Mouse (Mus musculus): ENCODE data around the gene Ppp3r2. TPM values are rescaled to one million over a fixed set of nuclear protein-coding genes. Genes with fewer than 3 reads are reported as not detected.
A peak's percentile ranks its signal among the peaks of the same experiment; 100 is the strongest.

Gene Ppp3r2
- polyA plus RNA-seq (2015; fragmentation: Nextera tagmentation; extraction: Ambion mirVana): 0.05 TPM in 2 replicates

DNA sequence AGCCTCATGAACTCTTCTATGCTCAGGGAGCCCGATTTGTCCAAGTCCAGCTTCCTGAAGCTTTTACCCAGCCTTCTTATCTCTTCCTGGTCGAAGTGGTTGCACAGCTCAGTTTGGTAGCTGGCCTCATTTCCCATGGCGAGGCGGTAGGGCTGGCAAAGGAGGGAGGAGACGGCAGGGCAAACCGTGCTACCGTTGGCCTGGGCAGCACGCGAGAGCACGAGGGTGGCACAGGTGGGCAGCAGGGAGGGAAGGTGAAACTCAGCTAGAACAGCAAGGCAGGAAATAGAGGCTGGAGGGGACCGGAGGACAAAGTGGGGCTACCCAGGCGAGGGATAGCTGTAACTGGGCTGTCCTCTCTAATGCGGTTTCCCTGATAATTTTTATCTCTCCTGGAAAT, at the start of gene Ppp3r2:
TSS of gene Ppp3r2 (minus strand) at position 213 of the 400 bp plus-strand sequence.
- 91% methylated on average over 13 of the region's 13 CpGs for WGBS
- H3K4me1 ChIP-seq (ENCODE audit: insufficient read depth, low read length): no peaks in the 10 kb centered on the region
- H3K9ac ChIP-seq (replicated peaks; ENCODE audit: low read length): no peak within 1 kb of the TSS
- no peak within 1 kb of the TSS for H3K27ac ChIP-seq (ENCODE audit: low read length)
- H3K4me3 ChIP-seq (ENCODE audit: low read length): no peak within 1 kb of the TSS
- H3K4me2 ChIP-seq (replicated peaks; ENCODE audit: low read depth, low read length): no peak within 1 kb of the TSS
- ATAC-seq (ENCODE audit: low FRiP score, low TSS enrichment): no peak
- H3K9me3 ChIP-seq (ENCODE audit: low read length): no peaks in the 10 kb centered on the region
- no peaks in the 10 kb centered on the region for H3K36me3 ChIP-seq (ENCODE audit: insufficient read depth, low read length)
- H3K27me3 ChIP-seq (ENCODE audit: insufficient read depth, low read length): no peaks in the 10 kb centered on the region

DNA sequence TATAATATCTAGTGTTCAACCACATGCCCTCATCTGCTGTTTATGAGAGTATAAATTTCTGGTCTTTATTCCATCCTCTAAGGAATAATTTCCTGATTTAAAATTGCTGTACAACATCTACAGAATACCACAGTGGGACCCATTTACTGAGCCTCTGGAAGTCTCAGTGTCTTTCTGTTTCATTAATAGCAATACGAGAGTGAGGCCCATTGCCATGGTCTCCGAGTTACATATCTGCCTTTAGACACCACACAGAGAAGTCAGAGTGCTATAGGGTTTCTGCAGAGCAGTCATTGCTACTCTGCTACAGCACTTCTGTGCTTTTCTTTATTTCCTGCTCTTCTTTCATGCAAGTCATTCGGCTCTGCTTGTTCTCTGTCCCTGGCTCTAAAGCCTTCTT, 47.5 kb upstream of the Ppp3r2 start:
- H3K27me3 ChIP-seq (ENCODE audit: insufficient read depth, low read length): no peaks in the 10 kb centered on the region
- H3K4me3 ChIP-seq (ENCODE audit: low read length): no peak overlapping the region
- H3K27ac ChIP-seq (ENCODE audit: low read length): no peak overlapping the region
- ATAC-seq (ENCODE audit: low FRiP score, low TSS enrichment): no peak
- H3K9ac ChIP-seq (replicated peaks; ENCODE audit: low read length): no peak overlapping the region
- WGBS: 85% methylated on average over 3 of the region's 3 CpGs
- no peak overlapping the region for H3K4me2 ChIP-seq (replicated peaks; ENCODE audit: low read depth, low read length)
- H3K36me3 ChIP-seq (ENCODE audit: insufficient read depth, low read length): no peaks in the 10 kb centered on the region
- H3K9me3 ChIP-seq (ENCODE audit: low read length): no peaks in the 10 kb centered on the region
- no peaks in the 10 kb centered on the region for H3K4me1 ChIP-seq (ENCODE audit: insufficient read depth, low read length)

DNA sequence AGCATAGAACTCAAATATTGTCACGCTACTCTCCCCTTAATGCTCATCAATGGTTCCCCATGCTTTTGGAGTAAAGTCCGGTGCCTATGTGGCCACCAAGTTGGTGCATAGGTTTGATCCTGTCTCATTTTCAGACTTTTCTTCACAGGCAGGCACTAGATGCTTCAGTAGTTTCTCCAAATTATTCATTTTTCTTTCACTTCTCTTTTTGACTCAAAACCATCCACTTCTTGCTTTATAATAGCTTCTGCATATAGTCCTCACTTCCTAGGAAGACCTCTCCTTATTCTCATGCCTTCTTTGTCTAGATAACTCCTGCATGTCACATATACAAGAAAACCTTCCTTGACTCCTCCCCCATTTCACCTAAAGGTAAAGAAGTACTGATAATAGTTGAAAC, 42.1 kb upstream of the Ppp3r2 start:
- ATAC-seq (ENCODE audit: low FRiP score, low TSS enrichment): no peak
- no peaks in the 10 kb centered on the region for H3K27me3 ChIP-seq (ENCODE audit: insufficient read depth, low read length)
- no peaks in the 10 kb centered on the region for H3K36me3 ChIP-seq (ENCODE audit: insufficient read depth, low read length)
- no peak overlapping the region for H3K27ac ChIP-seq (ENCODE audit: low read length)
- H3K9me3 ChIP-seq (ENCODE audit: low read length): no peaks in the 10 kb centered on the region
- 96% methylated on average over 2 of the region's 2 CpGs for WGBS
- H3K4me3 ChIP-seq (ENCODE audit: low read length): no peak overlapping the region
- H3K4me1 ChIP-seq (ENCODE audit: insufficient read depth, low read length): no peaks in the 10 kb centered on the region
- H3K9ac ChIP-seq (replicated peaks; ENCODE audit: low read length): no peak overlapping the region
- no peak overlapping the region for H3K4me2 ChIP-seq (replicated peaks; ENCODE audit: low read depth, low read length)

DNA sequence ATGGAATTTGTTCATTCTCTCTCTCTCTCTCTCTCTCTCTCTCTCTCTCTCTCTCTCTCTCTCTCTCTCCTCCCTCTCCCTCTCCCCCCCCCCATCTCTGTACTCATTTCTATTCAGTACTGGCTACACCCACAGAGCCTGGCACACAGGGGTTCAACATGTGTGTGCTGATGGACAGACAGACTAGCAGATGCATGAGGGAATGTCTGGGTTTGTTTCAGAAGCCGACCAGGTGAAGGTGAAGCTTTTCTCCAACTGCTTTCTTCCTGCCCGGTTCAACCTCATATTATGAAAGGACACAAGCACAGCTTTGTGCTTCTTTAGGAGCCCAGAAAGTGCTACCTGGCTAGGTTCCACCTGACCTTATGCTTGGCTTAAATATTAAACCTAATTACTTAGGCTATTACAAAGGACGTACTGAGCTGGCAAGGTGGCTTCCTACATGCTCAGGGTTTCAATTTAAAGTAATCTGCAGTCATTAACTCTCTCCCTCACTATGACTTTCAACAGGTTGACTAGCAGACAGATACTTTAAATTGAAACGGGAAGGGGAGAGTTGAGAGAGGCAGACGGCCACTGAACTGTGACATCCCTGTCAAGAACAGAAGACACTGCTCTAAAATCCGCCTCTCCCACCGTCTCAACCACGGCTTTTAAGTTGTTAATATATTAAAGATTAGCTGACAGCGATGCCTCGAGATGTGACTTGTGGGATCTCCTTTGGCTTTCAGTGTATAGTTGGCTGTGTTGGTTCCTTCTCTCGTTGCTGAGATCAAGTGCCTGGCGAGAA, 9.8 kb upstream of the Ppp3r2 start:
- ATAC-seq (ENCODE audit: low FRiP score, low TSS enrichment): peak; percentile 89
- WGBS: 34% methylated on average over 12 of the region's 12 CpGs
- Histone ChIP-seq H3K4me2 (replicated peaks; ENCODE audit: low read depth, low read length) (peak overlapping the region; percentile 36), H3K36me3 (ENCODE audit: insufficient read depth, low read length) (no peaks in the 10 kb centered on the region), H3K9me3 (ENCODE audit: low read length) (no peaks in the 10 kb centered on the region), H3K4me1 (ENCODE audit: insufficient read depth, low read length) (peaks cover 6% of the 10 kb centered on the region), H3K9ac (replicated peaks; ENCODE audit: low read length) (no peak overlapping the region), H3K27me3 (ENCODE audit: insufficient read depth, low read length) (no peaks in the 10 kb centered on the region), H3K27ac (ENCODE audit: low read length) (no peak overlapping the region), H3K4me3 (ENCODE audit: low read length) (no peak overlapping the region)

DNA sequence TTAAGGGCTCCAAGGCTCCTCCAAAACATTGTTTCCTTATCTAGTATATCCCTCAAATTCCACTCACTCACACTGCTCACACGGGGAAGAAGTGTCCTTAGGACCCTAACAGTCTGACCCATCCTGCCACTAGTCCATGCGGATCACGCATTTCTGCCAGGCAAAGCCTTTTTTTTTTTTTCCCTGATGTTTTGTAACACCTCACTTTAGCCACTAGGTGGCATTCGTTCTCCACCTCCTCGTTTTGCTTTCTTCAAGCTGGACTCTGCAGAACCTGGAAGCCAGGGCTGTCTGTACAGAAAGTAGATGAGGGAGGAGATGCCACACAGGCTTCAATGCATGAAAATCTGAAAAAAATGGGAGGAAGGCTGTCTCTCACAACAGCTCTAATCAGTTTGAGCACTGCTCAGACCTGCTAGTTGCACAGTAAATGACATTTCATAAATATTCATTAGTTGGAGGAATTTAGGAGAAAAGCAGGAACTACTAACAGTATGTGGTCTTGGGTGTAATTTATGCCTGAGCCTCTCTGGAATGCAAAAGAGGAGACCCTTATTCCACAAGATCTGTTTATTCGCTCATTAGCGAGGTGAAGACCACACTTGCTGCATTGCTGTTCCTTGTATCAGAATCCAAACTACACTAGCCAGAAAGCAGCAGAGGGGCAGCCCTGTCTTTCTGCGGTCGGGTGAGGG, 6.9 kb upstream of the Ppp3r2 start:
- H3K4me3 ChIP-seq (ENCODE audit: low read length): no peak overlapping the region
- no peak overlapping the region for H3K9ac ChIP-seq (replicated peaks; ENCODE audit: low read length)
- no peaks in the 10 kb centered on the region for H3K36me3 ChIP-seq (ENCODE audit: insufficient read depth, low read length)
- no peaks in the 10 kb centered on the region for H3K27me3 ChIP-seq (ENCODE audit: insufficient read depth, low read length)
- H3K4me1 ChIP-seq (ENCODE audit: insufficient read depth, low read length): peaks cover 6% of the 10 kb centered on the region
- no peaks in the 10 kb centered on the region for H3K9me3 ChIP-seq (ENCODE audit: low read length)
- no peak overlapping the region for H3K4me2 ChIP-seq (replicated peaks; ENCODE audit: low read depth, low read length)
- peak; percentile 66 for ATAC-seq (ENCODE audit: low FRiP score, low TSS enrichment)
- WGBS: 22% methylated on average over 9 of the region's 9 CpGs
- H3K27ac ChIP-seq (ENCODE audit: low read length): no peak overlapping the region

DNA sequence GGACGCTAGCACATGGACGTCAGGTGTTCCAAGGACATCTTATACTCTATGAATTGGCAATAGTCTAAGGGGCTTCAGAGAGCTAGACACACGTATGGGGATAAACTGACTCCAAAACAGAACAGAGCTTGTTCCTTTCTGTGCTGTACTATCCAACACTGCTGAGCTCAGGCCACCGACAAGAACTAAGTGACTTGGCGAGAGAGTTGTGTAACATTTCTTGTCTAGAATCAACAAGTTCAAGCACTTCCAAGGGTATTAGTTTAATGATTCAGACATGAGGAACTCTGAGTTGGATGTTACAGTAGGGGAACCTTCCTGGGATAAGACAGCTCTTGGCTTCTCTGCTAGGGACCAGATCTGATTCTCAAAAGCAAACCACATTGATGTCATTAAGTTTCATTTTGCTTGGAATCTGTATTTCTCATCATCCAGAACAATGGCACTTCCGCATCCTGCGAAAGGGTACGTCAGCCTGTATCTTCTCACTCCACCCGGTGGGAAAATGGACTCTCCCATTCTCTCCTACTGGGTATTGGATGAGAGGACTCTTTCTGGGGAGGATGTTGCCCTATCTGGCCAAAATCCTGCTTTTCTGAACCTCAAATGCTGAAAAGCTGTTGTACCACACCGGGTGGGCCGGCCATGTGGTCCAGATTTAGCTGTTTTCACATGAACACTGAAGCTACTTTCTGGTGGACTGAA, 1.5 kb downstream of the Ppp3r2 start:
- H3K27ac ChIP-seq (ENCODE audit: low read length): no peak overlapping the region
- no peak overlapping the region for H3K4me3 ChIP-seq (ENCODE audit: low read length)
- ATAC-seq (ENCODE audit: low FRiP score, low TSS enrichment): no peak
- no peak overlapping the region for H3K9ac ChIP-seq (replicated peaks; ENCODE audit: low read length)
- H3K9me3 ChIP-seq (ENCODE audit: low read length): no peaks in the 10 kb centered on the region
- H3K27me3 ChIP-seq (ENCODE audit: insufficient read depth, low read length): no peaks in the 10 kb centered on the region
- H3K36me3 ChIP-seq (ENCODE audit: insufficient read depth, low read length): no peaks in the 10 kb centered on the region
- no peaks in the 10 kb centered on the region for H3K4me1 ChIP-seq (ENCODE audit: insufficient read depth, low read length)
- WGBS: 90% methylated on average over 11 of the region's 11 CpGs
- H3K4me2 ChIP-seq (replicated peaks; ENCODE audit: low read depth, low read length): no peak overlapping the region

DNA sequence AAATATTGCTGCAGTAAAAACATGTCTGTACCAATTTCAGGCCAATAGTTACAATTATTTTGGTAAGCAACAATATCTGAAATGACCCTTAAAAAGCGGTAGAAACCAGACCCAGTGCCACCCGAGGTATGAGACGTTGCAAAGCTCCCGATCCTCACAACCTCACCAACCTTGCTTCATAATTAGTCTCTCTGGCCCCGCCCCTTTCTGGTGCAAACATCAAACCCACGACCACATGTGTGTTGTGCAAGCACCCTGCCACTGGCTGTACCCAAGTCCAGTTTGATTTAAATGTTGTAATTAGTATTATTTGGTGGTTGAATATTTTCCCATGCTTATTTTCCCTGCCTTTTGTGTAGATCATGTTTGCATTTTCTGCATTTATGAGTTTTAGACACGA, 5.0 kb downstream of the Ppp3r2 start:
- no peak overlapping the region for H3K4me2 ChIP-seq (replicated peaks; ENCODE audit: low read depth, low read length)
- no peaks in the 10 kb centered on the region for H3K27me3 ChIP-seq (ENCODE audit: insufficient read depth, low read length)
- H3K4me1 ChIP-seq (ENCODE audit: insufficient read depth, low read length): no peaks in the 10 kb centered on the region
- no peak overlapping the region for H3K4me3 ChIP-seq (ENCODE audit: low read length)
- ATAC-seq (ENCODE audit: low FRiP score, low TSS enrichment): no peak
- WGBS: 74% methylated on average over 7 of the region's 7 CpGs
- no peak overlapping the region for H3K9ac ChIP-seq (replicated peaks; ENCODE audit: low read length)
- no peaks in the 10 kb centered on the region for H3K36me3 ChIP-seq (ENCODE audit: insufficient read depth, low read length)
- H3K27ac ChIP-seq (ENCODE audit: low read length): no peak overlapping the region
- H3K9me3 ChIP-seq (ENCODE audit: low read length): no peaks in the 10 kb centered on the region

DNA sequence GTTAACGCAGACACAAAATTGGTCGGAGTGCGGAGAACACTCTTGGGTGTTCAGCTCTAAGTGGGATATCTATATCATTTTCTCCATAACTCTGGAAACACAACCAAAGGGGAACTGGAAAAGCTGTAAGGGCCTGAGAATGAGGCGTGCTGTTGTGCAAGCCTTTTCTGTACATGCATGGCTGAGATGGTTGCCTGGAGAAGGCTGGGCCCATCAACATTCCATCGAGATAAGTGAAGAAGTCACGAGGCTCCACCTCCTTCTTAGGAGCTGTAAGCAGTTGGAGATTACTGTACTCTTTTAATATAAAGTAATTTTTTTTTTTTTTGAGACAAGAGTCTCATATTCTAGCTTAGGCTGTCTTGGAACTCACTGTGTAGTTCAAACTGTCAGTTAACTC, 5.8 kb downstream of the Ppp3r2 start:
- H3K4me1 ChIP-seq (ENCODE audit: insufficient read depth, low read length): no peaks in the 10 kb centered on the region
- no peaks in the 10 kb centered on the region for H3K27me3 ChIP-seq (ENCODE audit: insufficient read depth, low read length)
- no peaks in the 10 kb centered on the region for H3K36me3 ChIP-seq (ENCODE audit: insufficient read depth, low read length)
- no peak overlapping the region for H3K4me3 ChIP-seq (ENCODE audit: low read length)
- 85% methylated on average over 6 of the region's 6 CpGs for WGBS
- no peaks in the 10 kb centered on the region for H3K9me3 ChIP-seq (ENCODE audit: low read length)
- no peak overlapping the region for H3K4me2 ChIP-seq (replicated peaks; ENCODE audit: low read depth, low read length)
- H3K27ac ChIP-seq (ENCODE audit: low read length): no peak overlapping the region
- ATAC-seq (ENCODE audit: low FRiP score, low TSS enrichment): no peak
- H3K9ac ChIP-seq (replicated peaks; ENCODE audit: low read length): no peak overlapping the region

DNA sequence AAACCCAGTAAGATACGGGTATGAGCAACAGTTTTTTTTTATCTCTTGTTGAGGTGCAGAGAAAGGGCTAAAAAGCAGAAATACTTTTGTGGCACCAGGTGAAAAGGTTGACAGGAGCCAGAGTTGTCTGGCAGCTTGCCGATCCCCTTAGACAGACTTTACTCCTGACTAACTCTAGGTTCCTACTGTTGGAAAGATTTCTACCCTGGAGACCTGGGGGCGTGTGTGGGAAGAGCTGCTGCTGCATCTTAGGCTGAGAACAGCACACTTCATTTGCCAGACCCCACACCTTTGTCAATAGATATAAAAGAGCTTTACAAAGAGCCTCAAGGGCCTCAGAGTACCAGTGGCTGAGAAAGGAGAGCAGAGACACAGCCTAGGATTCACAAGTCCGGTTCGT, 17.0 kb downstream of the Ppp3r2 start:
- no peak overlapping the region for H3K9ac ChIP-seq (replicated peaks; ENCODE audit: low read length)
- no peaks in the 10 kb centered on the region for H3K9me3 ChIP-seq (ENCODE audit: low read length)
- H3K4me1 ChIP-seq (ENCODE audit: insufficient read depth, low read length): no peaks in the 10 kb centered on the region
- ATAC-seq (ENCODE audit: low FRiP score, low TSS enrichment): no peak
- H3K4me2 ChIP-seq (replicated peaks; ENCODE audit: low read depth, low read length): no peak overlapping the region
- H3K4me3 ChIP-seq (ENCODE audit: low read length): no peak overlapping the region
- no peak overlapping the region for H3K27ac ChIP-seq (ENCODE audit: low read length)
- WGBS: 91% methylated on average over 5 of the region's 5 CpGs
- H3K27me3 ChIP-seq (ENCODE audit: insufficient read depth, low read length): no peaks in the 10 kb centered on the region
- H3K36me3 ChIP-seq (ENCODE audit: insufficient read depth, low read length): peaks cover 28% of the 10 kb centered on the region

DNA sequence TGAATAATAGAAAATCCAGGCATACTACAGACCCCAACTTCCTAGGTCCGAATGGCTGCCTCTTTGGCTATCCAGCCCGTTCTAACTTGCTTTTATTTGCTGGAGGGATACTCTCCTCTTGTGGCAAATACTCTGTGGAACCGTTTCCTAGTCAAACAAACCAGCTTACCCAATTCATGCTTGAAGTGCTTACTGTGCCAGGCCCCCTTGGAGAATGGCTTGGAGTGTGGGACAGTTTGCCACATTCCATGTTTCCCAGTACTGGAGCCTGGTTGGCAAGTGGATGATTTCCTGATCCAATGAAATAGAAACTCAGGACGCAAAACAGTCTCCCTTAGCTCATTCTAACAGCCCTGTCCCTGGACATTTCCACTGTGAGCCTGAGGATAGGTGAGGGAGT, 19.6 kb downstream of the Ppp3r2 start:
- Histone ChIP-seq H3K27me3 (ENCODE audit: insufficient read depth, low read length) (no peaks in the 10 kb centered on the region), H3K4me1 (ENCODE audit: insufficient read depth, low read length) (no peaks in the 10 kb centered on the region), H3K9ac (replicated peaks; ENCODE audit: low read length) (no peak overlapping the region), H3K9me3 (ENCODE audit: low read length) (no peaks in the 10 kb centered on the region), H3K4me3 (ENCODE audit: low read length) (no peak overlapping the region), H3K36me3 (ENCODE audit: insufficient read depth, low read length) (peaks cover 46% of the 10 kb centered on the region), H3K27ac (ENCODE audit: low read length) (no peak overlapping the region), H3K4me2 (replicated peaks; ENCODE audit: low read depth, low read length) (no peak overlapping the region)
- no peak for ATAC-seq (ENCODE audit: low FRiP score, low TSS enrichment)
- 92% methylated on average over 4 of the region's 4 CpGs for WGBS
